Mouse (Mus musculus) urinary bladder, postnatal 10 days (tissue): Measurements from ENCODE around the gene Zcchc10.
"Not testable (repeated sequence)": the region's sequence is repeated elsewhere in the genome, so short reads cannot be mapped to it uniquely, and the experiment has no call there.

Source experiments
- DNase-seq: peaks from one replicate; pipeline ENCODE4 v3.0.0; 2022; ENCODE audit warnings: low spot score

The Zcchc10 gene

GRCm38 (mm10) chr11:53324512-53324968 lies at the start of gene Zcchc10:
Zcchc10 (plus strand) TSS chr11:53324679.
- DNase-seq = peak; percentile 29

GRCm38 (mm10) chr11:53275358-53275757 lies 49.1 kb upstream of the Zcchc10 start:
- DNase-seq = no peak

GRCm38 (mm10) chr11:53278411-53278810 lies 46.1 kb upstream of the Zcchc10 start:
- DNase-seq = no peak

- DNase-seq = no peak
These were observed 38.6 kb upstream of the Zcchc10 start for GRCm38 (mm10) chr11:53285885-53286284.

GRCm38 (mm10) chr11:53290187-53290586 lies 34.3 kb upstream of the Zcchc10 start:
- DNase-seq = not testable (repeated sequence)

- no peak for DNase-seq
These were observed 33.6 kb upstream of the Zcchc10 start for GRCm38 (mm10) chr11:53290871-53291270.

GRCm38 (mm10) chr11:53294441-53294840 lies 30.0 kb upstream of the Zcchc10 start:
- DNase-seq = no peak

GRCm38 (mm10) chr11:53296880-53297279 lies 27.6 kb upstream of the Zcchc10 start:
- no peak for DNase-seq

GRCm38 (mm10) chr11:53297947-53298860 lies 26.3 kb upstream of the Zcchc10 start:
- DNase-seq = no peak

GRCm38 (mm10) chr11:53299551-53300329 lies 24.7 kb upstream of the Zcchc10 start:
- peak; percentile 18 for DNase-seq

- peak; percentile 99 for DNase-seq
These were observed 23.9 kb upstream of the Zcchc10 start, which contains the start of gene Hspa4 for GRCm38 (mm10) chr11:53300330-53301166. Hspa4 (minus strand) TSS chr11:53300457.

- DNase-seq = no peak
These were observed 23.3 kb upstream of the Zcchc10 start for GRCm38 (mm10) chr11:53301167-53301515.

GRCm38 (mm10) chr11:53304044-53304840 lies 20.2 kb upstream of the Zcchc10 start:
- DNase-seq = no peak

- DNase-seq = no peak
These were observed 17.5 kb upstream of the Zcchc10 start for GRCm38 (mm10) chr11:53306965-53307364.

GRCm38 (mm10) chr11:53307558-53308065 lies 16.9 kb upstream of the Zcchc10 start:
- no peak for DNase-seq

GRCm38 (mm10) chr11:53308251-53308864 lies 16.1 kb upstream of the Zcchc10 start:
- no peak for DNase-seq

- no peak for DNase-seq
These were observed 15.6 kb upstream of the Zcchc10 start for GRCm38 (mm10) chr11:53308884-53309310.

GRCm38 (mm10) chr11:53311385-53311784 lies 13.1 kb upstream of the Zcchc10 start:
- DNase-seq = no peak

- not testable (repeated sequence) for DNase-seq
These were observed 11.7 kb upstream of the Zcchc10 start for GRCm38 (mm10) chr11:53312823-53313222.

- DNase-seq = no peak
These were observed 9.7 kb upstream of the Zcchc10 start for GRCm38 (mm10) chr11:53314770-53315173.
